Mouse (Mus musculus) midbrain, postnatal 0 days (tissue): ENCODE measurements at regions not wholly inside any gene's neighbourhood (a gene's known extent, or its start where the extent isn't known, plus 50 kb on each side); places are given as distances from the start of the nearest gene placed in this dataset.

Experiments
- ATAC-seq: fragments of 200-750 bp; cut with Nextera tagmentation; 2 replicates; pipeline ENCODE4 v1.8.0; 2017; ENCODE audit warnings: moderate number of reproducible peaks, mild to moderate bottlenecking, moderate TSS enrichment, moderate library complexity; ENCODE audit not compliant: low FRiP score
- DNase-seq: peaks from one replicate; pipeline ENCODE4 v3.0.0-alpha.2; 2015; ENCODE audit warnings: low spot score
- H3K27ac ChIP-seq: fragments of 300-500 bp; sonication (generic); 2 replicates; pipeline ENCODE4 v1.5.1; 2014; ENCODE audit warnings: low read depth, mild to moderate bottlenecking, low read length, mixed read lengths
- H3K27me3 ChIP-seq: fragments of 300-500 bp; sonication (generic); 2 replicates; pipeline ENCODE4 v1.6.1; 2014; ENCODE audit warnings: low read length, control low read depth, mixed read lengths; ENCODE audit not compliant: insufficient read depth
- H3K36me3 ChIP-seq: fragments of 300-500 bp; sonication (generic); 2 replicates; pipeline ENCODE4 v1.6.1; 2014; ENCODE audit warnings: low read length, control low read depth, mixed read lengths; ENCODE audit not compliant: insufficient read depth
- H3K4me1 ChIP-seq: fragments of 300-500 bp; sonication (generic); 2 replicates; pipeline ENCODE4 v1.6.1; 2014; ENCODE audit warnings: mild to moderate bottlenecking, control low read depth, antibody characterized with exemption, low read length, mixed read lengths; ENCODE audit not compliant: insufficient read depth
- H3K4me2 ChIP-seq: fragments of 300-500 bp; sonication (generic); 2 replicates; pipeline ENCODE4 v1.6.1; 2014; ENCODE audit warnings: low read depth, mild to moderate bottlenecking, low read length, mixed read lengths; ENCODE audit not compliant: poor library complexity, severe bottlenecking
- H3K4me3 ChIP-seq: fragments of 300-500 bp; sonication (generic); 2 replicates; pipeline ENCODE4 v1.5.1; 2014; ENCODE audit warnings: low read depth, mild to moderate bottlenecking, low read length, moderate library complexity
- H3K9ac ChIP-seq: fragments of 300-500 bp; sonication (generic); replicated peaks from 2 replicates; pipeline ENCODE4 v1.6.1; 2014; ENCODE audit warnings: mild to moderate bottlenecking, low read length, moderate library complexity, mixed read lengths; ENCODE audit not compliant: poor library complexity, severe bottlenecking
- H3K9me3 ChIP-seq: fragments of 300-500 bp; sonication (generic); 2 replicates; pipeline ENCODE4 v1.6.1; 2016; ENCODE audit warnings: low read length, control low read depth
- CTCF ChIP-seq: IDR thresholded peaks from 2 replicates; pipeline ENCODE4 v1.5.1; 2016; ENCODE audit warnings: antibody characterized with exemption, mild to moderate bottlenecking
- WGBS: fragments of 180-500 bp; shearing (Covaris S2); extraction: QIAGEN DNeasy Blood & Tissue Kit; methylation state at CpG from one replicate; pipeline ENCODE4 v1.1.7; 2014; 5-methylcytosine and 5-hydroxymethylcytosine counted together

DNA sequence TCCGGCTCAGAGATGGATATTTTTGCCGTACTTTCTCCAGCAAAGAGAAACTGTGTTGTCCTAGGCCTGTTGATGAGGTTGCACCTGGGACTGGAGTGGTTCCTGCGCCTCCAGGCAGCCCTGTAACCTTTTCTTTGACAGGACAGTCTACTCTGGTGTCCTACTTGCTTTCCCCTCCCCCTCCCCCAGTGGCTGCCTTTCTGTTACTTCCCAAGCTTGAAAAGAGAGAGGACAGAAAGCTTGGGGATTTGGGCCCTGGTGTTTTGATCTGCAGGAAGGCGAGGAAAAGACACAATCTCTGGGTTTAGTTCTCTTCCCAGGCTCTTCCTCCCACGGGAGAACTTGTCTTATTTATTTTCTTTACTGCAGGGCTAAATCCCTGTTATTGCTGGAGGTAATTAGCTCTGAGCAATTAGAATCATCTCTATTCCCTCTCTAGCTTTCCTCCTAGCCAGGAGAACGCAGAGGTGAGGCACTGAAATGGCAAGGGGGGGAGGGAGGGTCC, 333.2 kb upstream of the Auts2 start:
- WGBS = 24% methylated on average over 6 of the region's 6 CpGs

DNA sequence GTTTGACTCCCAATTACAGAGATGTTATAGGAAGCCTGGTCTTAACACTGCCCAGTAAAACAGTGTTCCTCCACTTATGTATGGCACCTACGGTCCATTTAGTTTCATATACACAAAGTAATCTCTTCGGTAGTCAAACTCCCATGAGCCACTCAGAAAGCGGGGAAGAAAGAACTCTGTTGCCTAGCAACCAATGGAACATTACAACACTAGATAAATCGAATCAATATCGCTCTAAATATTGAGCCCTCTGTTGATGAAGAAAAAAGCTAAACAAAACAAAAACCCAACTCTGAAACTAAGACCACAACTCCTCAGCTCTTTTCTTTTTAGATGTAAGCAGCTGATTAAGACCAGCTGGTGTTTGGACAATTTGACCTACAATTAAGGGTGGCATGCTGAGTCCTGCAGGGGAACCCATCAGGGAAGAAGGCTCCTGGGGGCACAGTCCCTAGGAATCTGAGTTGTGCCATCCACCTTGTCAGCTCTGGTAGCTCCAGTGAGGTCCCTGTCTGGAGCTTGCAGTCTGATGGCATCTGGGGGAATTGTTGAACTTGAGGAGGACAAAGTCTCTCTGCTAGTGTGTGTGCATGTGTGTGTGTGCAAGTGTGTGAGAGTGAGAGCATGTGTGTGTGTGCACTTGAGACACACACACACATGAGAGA, 315.8 kb upstream of the Auts2 start:
- H3K9me3 ChIP-seq = no peaks in the 10 kb centered on the region
- no peak for TF ChIP-seq CTCF
- DNase-seq (peak; percentile 64), ATAC-seq (no peak)
- H3K27me3 ChIP-seq = no peaks in the 10 kb centered on the region
- WGBS = 53% methylated on average over 5 of the region's 5 CpGs
- no peak overlapping the region for H3K4me2 ChIP-seq
- H3K27ac ChIP-seq = no peak overlapping the region
- no peaks in the 10 kb centered on the region for H3K4me1 ChIP-seq
- no peak overlapping the region for H3K9ac ChIP-seq
- no peaks in the 10 kb centered on the region for H3K36me3 ChIP-seq
- H3K4me3 ChIP-seq = no peak overlapping the region

More for the DNA sequence above, 333.2 kb upstream of the Auts2 start:
- TF ChIP-seq CTCF = no peak
- Histone ChIP-seq H3K4me3 (no peak overlapping the region), H3K36me3 (no peaks in the 10 kb centered on the region), H3K27me3 (no peaks in the 10 kb centered on the region), H3K9me3 (no peaks in the 10 kb centered on the region), H3K9ac (no peak overlapping the region), H3K4me1 (no peaks in the 10 kb centered on the region), H3K27ac (no peak overlapping the region), H3K4me2 (no peak overlapping the region)
- ATAC-seq = no peak
- DNase-seq = peak; percentile 24

GRCm38 (mm10) chr5:132855619-132856510, 312.7 kb upstream of the Auts2 start:
- ATAC-seq (no peak), DNase-seq (peak; percentile 13)
- Histone ChIP-seq H3K9me3 (no peaks in the 10 kb centered on the region), H3K9ac (no peak overlapping the region), H3K27ac (no peak overlapping the region), H3K4me2 (no peak overlapping the region), H3K27me3 (no peaks in the 10 kb centered on the region), H3K4me3 (no peak overlapping the region), H3K4me1 (no peaks in the 10 kb centered on the region), H3K36me3 (no peaks in the 10 kb centered on the region)
- 74% methylated on average over 4 of the region's 4 CpGs for WGBS
- no peak for TF ChIP-seq CTCF

DNA sequence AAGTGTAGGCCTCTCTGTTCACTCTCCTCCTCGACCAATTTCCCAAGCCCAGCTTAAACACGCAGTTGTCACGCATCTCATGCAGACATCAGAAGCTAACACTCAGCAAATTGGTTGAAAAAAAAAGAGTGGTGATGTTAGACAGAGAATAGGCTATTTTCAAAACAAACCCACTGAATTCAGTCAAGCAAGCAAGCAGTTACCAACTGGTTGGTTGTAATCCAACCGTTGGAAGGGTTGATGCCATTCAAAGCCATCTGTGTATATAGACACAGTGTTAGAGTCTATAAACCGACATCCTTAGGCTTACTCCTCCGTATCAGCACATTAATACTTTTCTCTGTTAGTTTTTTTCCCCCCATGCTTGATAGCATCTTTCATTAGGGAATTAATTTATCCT, 307.6 kb upstream of the Auts2 start:
- DNase-seq = no peak
- no peaks in the 10 kb centered on the region for H3K4me1 ChIP-seq

DNA sequence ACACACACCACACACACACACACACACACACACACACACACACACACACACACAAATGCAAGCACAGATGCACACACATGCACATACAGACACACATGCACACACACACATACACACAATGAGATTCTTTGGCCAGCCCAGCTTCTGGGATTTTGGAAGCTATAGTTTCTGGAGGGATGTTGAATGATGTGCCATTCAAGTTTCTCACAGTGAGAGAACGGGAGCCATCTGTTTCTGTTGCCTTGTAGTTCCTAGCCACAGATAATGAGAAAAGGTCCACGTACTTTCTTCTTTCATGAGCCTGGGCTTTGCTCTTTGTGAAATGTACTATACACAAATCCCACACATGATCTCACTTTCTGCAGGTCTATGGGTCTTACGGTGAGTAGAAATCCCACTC, 304.9 kb upstream of the Auts2 start:
- no peaks in the 10 kb centered on the region for H3K27me3 ChIP-seq
- no peak overlapping the region for H3K9ac ChIP-seq
- H3K9me3 ChIP-seq = no peaks in the 10 kb centered on the region
- DNase-seq (no peak), ATAC-seq (no peak)
- WGBS = 75% methylated on average over 3 of the region's 3 CpGs
- H3K4me1 ChIP-seq = no peaks in the 10 kb centered on the region
- H3K36me3 ChIP-seq = no peaks in the 10 kb centered on the region
- TF ChIP-seq CTCF = no peak
- no peak overlapping the region for H3K4me3 ChIP-seq
- H3K4me2 ChIP-seq = no peak overlapping the region
- H3K27ac ChIP-seq = no peak overlapping the region

More for the DNA sequence above, 307.6 kb upstream of the Auts2 start:
- H3K4me2 ChIP-seq = no peak overlapping the region
- no peaks in the 10 kb centered on the region for H3K9me3 ChIP-seq
- no peaks in the 10 kb centered on the region for H3K27me3 ChIP-seq
- H3K27ac ChIP-seq = no peak overlapping the region
- no peak overlapping the region for H3K4me3 ChIP-seq
- H3K36me3 ChIP-seq = no peaks in the 10 kb centered on the region
- ATAC-seq = no peak
- 68% methylated on average over 6 of the region's 6 CpGs for WGBS
- no peak overlapping the region for H3K9ac ChIP-seq
- no peak for TF ChIP-seq CTCF

- Histone ChIP-seq H3K4me1 (no peaks in the 10 kb centered on the region), H3K9me3 (no peaks in the 10 kb centered on the region), H3K4me3 (no peak overlapping the region), H3K27ac (no peak overlapping the region), H3K4me2 (no peak overlapping the region), H3K36me3 (no peaks in the 10 kb centered on the region), H3K9ac (no peak overlapping the region), H3K27me3 (no peaks in the 10 kb centered on the region)
- ATAC-seq (no peak), DNase-seq (no peak)
- no peak for TF ChIP-seq CTCF
- WGBS = 54% methylated on average over 3 of the region's 3 CpGs
Measured at GRCm38 (mm10) chr5:132843284-132843683, 300.1 kb upstream of the Auts2 start.
